Mouse (Mus musculus): ENCODE results near the gene Adamtsl1. TPM values are rescaled to one million over a fixed set of nuclear protein-coding genes. Genes with fewer than 3 reads are reported as not detected.
A peak's percentile ranks its signal among the peaks of the same experiment; 100 is the strongest.

Adamtsl1 gene
- polyA plus RNA-seq (2015; fragmentation: Nextera tagmentation; extraction: Ambion mirVana) = 0.73 and 0.89 TPM in 2 replicates

GRCm38 (mm10) chr4:85513792-85514191, at the start of gene Adamtsl1:
Gene Adamtsl1 (plus strand): TSS chr4:85514172.
- H3K4me3 ChIP-seq (replicated peaks) = peak within 1 kb of the TSS; percentile 41
- WGBS (ENCODE audit: insufficient replicate concordance) = 7% methylated on average over 9 of the region's 9 CpGs
- H3K36me3 ChIP-seq = no peaks in the 10 kb centered on the region
- H3K27ac ChIP-seq = no peak within 1 kb of the TSS
- H3K9me3 ChIP-seq (replicated peaks) = no peaks in the 10 kb centered on the region
- no peak within 1 kb of the TSS for H3K9ac ChIP-seq
- DNase-seq (no peak), ATAC-seq (ENCODE audit: low read depth) (no peak)
- peak within 1 kb of the TSS; percentile 62 for H3K4me2 ChIP-seq
- no peaks in the 10 kb centered on the region for H3K4me1 ChIP-seq (replicated peaks)
- H3K27me3 ChIP-seq = no peaks in the 10 kb centered on the region

- WGBS (ENCODE audit: insufficient replicate concordance) = 82% methylated on average over 6 of the region's 6 CpGs
- no peak overlapping the region for H3K27ac ChIP-seq
- ATAC-seq (ENCODE audit: low read depth) (no peak), DNase-seq (no peak)
- no peak overlapping the region for H3K4me3 ChIP-seq (replicated peaks)
- no peak overlapping the region for H3K9ac ChIP-seq
- no peaks in the 10 kb centered on the region for H3K36me3 ChIP-seq
- H3K9me3 ChIP-seq (replicated peaks) = no peaks in the 10 kb centered on the region
- H3K27me3 ChIP-seq = no peaks in the 10 kb centered on the region
- H3K4me1 ChIP-seq (replicated peaks) = no peaks in the 10 kb centered on the region
- no peak overlapping the region for H3K4me2 ChIP-seq
These were observed 30.4 kb upstream of the Adamtsl1 start for GRCm38 (mm10) chr4:85483586-85483985.

GRCm38 (mm10) chr4:85486316-85486946, 27.5 kb upstream of the Adamtsl1 start:
- no peaks in the 10 kb centered on the region for H3K9me3 ChIP-seq (replicated peaks)
- H3K4me2 ChIP-seq = no peak overlapping the region
- H3K9ac ChIP-seq = no peak overlapping the region
- H3K4me3 ChIP-seq (replicated peaks) = no peak overlapping the region
- ATAC-seq (ENCODE audit: low read depth) (no peak), DNase-seq (no peak)
- no peaks in the 10 kb centered on the region for H3K27me3 ChIP-seq
- H3K4me1 ChIP-seq (replicated peaks) = no peaks in the 10 kb centered on the region
- 65% methylated on average over 10 of the region's 10 CpGs for WGBS (ENCODE audit: insufficient replicate concordance)
- no peak overlapping the region for H3K27ac ChIP-seq
- H3K36me3 ChIP-seq = no peaks in the 10 kb centered on the region

DNA sequence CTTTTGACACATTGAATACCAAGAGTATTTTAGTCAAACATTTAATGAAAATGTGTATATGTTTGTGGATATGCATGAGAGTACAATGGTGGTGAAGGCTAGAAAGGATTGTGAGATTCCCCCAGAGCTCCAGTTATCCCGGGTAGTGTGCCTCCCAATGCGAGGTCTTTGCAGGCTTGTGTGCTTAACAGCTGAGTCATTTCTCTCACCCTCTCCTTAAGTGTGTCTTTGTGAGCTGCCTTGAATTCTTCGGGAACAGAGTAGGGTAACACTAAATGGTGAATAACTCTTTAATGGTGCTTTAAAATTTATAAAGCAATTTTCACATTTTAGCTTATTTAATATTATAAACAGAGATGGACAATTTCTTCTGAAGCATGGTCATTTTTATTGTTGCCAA, 8.3 kb upstream of the Adamtsl1 start:
- ATAC-seq (ENCODE audit: low read depth) (no peak), DNase-seq (no peak)
- WGBS (ENCODE audit: insufficient replicate concordance) = 53% methylated on average over 3 of the region's 3 CpGs
- H3K9ac ChIP-seq = no peak overlapping the region
- H3K4me2 ChIP-seq = no peak overlapping the region
- no peaks in the 10 kb centered on the region for H3K4me1 ChIP-seq (replicated peaks)
- H3K9me3 ChIP-seq (replicated peaks) = no peaks in the 10 kb centered on the region
- H3K4me3 ChIP-seq (replicated peaks) = no peak overlapping the region
- H3K27me3 ChIP-seq = no peaks in the 10 kb centered on the region
- H3K36me3 ChIP-seq = no peaks in the 10 kb centered on the region
- no peak overlapping the region for H3K27ac ChIP-seq

DNA sequence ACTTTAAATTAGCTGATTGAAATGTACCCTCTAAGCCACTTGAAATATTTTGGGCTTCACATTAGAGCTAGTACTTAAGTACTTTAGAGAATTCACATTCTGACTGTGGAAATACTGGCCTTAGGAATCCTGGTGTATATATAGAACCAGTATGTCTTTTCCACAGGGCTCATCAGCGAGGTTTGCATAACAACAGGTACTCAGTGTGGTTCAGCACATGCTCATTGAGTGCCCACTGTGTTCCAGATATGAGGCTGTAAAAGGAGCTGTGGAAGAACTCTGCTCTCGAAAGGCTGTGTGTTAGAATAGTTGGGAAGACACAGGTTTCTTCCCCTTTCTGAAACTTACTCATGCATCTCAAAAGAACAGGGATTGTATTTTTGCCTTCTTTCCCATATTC, 7.0 kb upstream of the Adamtsl1 start:
- Histone ChIP-seq H3K27me3 (no peaks in the 10 kb centered on the region), H3K4me2 (no peak overlapping the region), H3K27ac (no peak overlapping the region), H3K4me1 (replicated peaks) (no peaks in the 10 kb centered on the region), H3K9ac (no peak overlapping the region), H3K4me3 (replicated peaks) (no peak overlapping the region), H3K9me3 (replicated peaks) (no peaks in the 10 kb centered on the region), H3K36me3 (no peaks in the 10 kb centered on the region)
- WGBS (ENCODE audit: insufficient replicate concordance) = 39% methylated on average over 2 of the region's 2 CpGs
- ATAC-seq (ENCODE audit: low read depth) (no peak), DNase-seq (no peak)

GRCm38 (mm10) chr4:85507491-85507890, 6.5 kb upstream of the Adamtsl1 start:
- WGBS (ENCODE audit: insufficient replicate concordance) = 67% methylated on average over 5 of the region's 5 CpGs
- Histone ChIP-seq H3K36me3 (no peaks in the 10 kb centered on the region), H3K9ac (no peak overlapping the region), H3K9me3 (replicated peaks) (no peaks in the 10 kb centered on the region), H3K27me3 (no peaks in the 10 kb centered on the region), H3K27ac (no peak overlapping the region), H3K4me2 (no peak overlapping the region), H3K4me1 (replicated peaks) (no peaks in the 10 kb centered on the region), H3K4me3 (replicated peaks) (no peak overlapping the region)
- DNase-seq (no peak), ATAC-seq (ENCODE audit: low read depth) (no peak)

- ATAC-seq (ENCODE audit: low read depth) (no peak), DNase-seq (no peak)
- Histone ChIP-seq H3K27me3 (no peaks in the 10 kb centered on the region), H3K4me1 (replicated peaks) (no peaks in the 10 kb centered on the region), H3K36me3 (no peaks in the 10 kb centered on the region), H3K9ac (no peak overlapping the region), H3K4me2 (peak overlapping the region; percentile 62; the same call in 1 of the 2 replicates), H3K27ac (no peak overlapping the region), H3K9me3 (replicated peaks) (no peaks in the 10 kb centered on the region), H3K4me3 (replicated peaks) (no peak overlapping the region)
- WGBS (ENCODE audit: insufficient replicate concordance) = 34% methylated on average over 7 of the region's 7 CpGs
These were observed 684 bp upstream of the Adamtsl1 start for GRCm38 (mm10) chr4:85513288-85513687.

DNA sequence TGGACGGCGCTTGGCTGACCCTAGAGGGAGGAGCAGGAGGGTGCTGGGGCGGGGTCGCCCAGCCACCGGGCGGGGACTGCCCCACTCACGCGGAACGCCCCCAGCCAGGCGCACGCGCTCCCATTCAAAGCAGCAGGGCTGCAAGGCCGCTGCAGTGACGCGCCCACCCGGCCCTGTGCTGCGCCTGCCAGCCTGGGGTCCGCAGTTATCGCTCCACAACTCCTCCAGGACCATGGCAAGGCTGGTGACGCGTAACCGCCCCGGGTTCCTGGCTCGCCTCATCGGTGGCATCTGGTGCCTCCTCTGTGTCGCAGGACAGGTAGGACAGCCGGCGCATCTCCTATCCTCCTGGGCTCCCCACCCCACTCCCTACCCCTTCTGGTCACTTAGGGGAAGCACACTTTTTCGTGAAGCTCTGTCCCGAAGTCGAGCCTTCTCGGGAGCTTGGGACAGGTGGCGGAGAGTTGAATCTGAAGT, 271 bp downstream of the Adamtsl1 start:
- H3K4me1 ChIP-seq (replicated peaks) = no peaks in the 10 kb centered on the region
- H3K27ac ChIP-seq = no peak overlapping the region
- no peaks in the 10 kb centered on the region for H3K36me3 ChIP-seq
- no peaks in the 10 kb centered on the region for H3K9me3 ChIP-seq (replicated peaks)
- DNase-seq = no peak
- H3K9ac ChIP-seq = no peak overlapping the region
- WGBS (ENCODE audit: insufficient replicate concordance) = under 1% methylated on average over 32 of the region's 33 CpGs
- no peaks in the 10 kb centered on the region for H3K27me3 ChIP-seq
- H3K4me3 ChIP-seq (replicated peaks) = peak overlapping the region; percentile 41
- peak overlapping the region; percentile 62 for H3K4me2 ChIP-seq
- peak; percentile 58; the same call in 1 of the 2 replicates for ATAC-seq (ENCODE audit: low read depth)

DNA sequence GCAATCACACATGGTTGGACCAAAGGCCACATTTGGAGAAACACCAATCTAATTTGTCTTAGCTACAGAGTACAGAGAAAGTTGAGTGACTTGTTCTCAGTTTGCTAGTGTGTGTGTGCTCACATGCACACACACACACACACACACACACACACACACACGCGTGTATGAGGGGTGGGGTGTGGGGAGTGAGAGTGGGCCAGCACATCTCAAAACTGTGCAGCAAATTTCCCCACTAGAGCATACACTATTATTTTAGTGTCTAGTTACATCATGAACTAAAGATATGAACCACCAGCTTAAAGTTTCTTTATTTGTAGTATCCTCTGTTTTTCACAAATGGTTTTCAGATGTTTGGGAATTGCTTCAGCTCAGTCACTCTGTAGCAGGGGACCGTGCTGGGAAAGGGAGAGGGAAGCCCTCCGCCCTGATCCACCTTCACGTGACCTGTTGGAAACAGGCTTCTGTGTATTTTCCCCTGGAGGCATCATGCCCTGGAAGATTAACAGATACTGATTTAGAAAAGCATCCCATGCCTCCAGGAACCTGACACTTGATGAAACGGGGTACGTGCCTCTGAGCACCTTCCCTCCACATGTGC, 13.1 kb downstream of the Adamtsl1 start:
- Histone ChIP-seq H3K4me3 (replicated peaks) (no peak overlapping the region), H3K9me3 (replicated peaks) (no peaks in the 10 kb centered on the region), H3K27ac (no peak overlapping the region), H3K27me3 (no peaks in the 10 kb centered on the region), H3K9ac (no peak overlapping the region), H3K4me2 (no peak overlapping the region), H3K36me3 (no peaks in the 10 kb centered on the region), H3K4me1 (replicated peaks) (no peaks in the 10 kb centered on the region)
- ATAC-seq (ENCODE audit: low read depth) (no peak), DNase-seq (no peak)
- 74% methylated on average over 7 of the region's 7 CpGs for WGBS (ENCODE audit: insufficient replicate concordance)

DNA sequence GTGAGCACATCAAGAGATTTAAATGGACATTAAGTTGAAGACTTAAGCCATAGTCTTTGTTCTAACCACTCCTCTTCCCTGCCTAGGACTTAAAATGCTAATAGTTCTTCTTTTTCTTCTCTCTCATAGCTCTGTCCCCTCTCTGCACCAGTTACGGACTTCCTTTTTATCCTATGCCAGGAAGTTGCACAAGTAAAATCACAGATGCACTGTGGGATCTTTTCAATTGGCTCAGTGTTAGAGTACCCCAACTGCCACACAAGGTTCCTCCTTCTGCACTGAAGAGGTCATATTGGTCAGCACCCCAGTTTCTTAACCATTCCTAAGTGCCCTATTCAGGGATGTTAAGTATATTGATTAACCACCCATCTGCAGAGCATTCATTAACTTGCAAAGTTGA, 15.9 kb downstream of the Adamtsl1 start:
- H3K4me3 ChIP-seq (replicated peaks) = no peak overlapping the region
- no peak overlapping the region for H3K4me2 ChIP-seq
- DNase-seq = no peak
- H3K9me3 ChIP-seq (replicated peaks) = no peaks in the 10 kb centered on the region
- H3K9ac ChIP-seq = no peak overlapping the region
- 26% methylated on average over 1 of the region's 1 CpGs for WGBS (ENCODE audit: insufficient replicate concordance)
- H3K36me3 ChIP-seq = no peaks in the 10 kb centered on the region
- no peaks in the 10 kb centered on the region for H3K4me1 ChIP-seq (replicated peaks)
- H3K27me3 ChIP-seq = no peaks in the 10 kb centered on the region
- no peak overlapping the region for H3K27ac ChIP-seq
- ATAC-seq (ENCODE audit: low read depth) = no peak

GRCm38 (mm10) chr4:85539677-85540076, 25.7 kb downstream of the Adamtsl1 start:
- Histone ChIP-seq H3K9ac (no peak overlapping the region), H3K4me3 (replicated peaks) (no peak overlapping the region), H3K4me1 (replicated peaks) (no peaks in the 10 kb centered on the region), H3K36me3 (no peaks in the 10 kb centered on the region), H3K4me2 (no peak overlapping the region), H3K27ac (no peak overlapping the region), H3K27me3 (no peaks in the 10 kb centered on the region), H3K9me3 (replicated peaks) (no peaks in the 10 kb centered on the region)
- DNase-seq (no peak), ATAC-seq (ENCODE audit: low read depth) (no peak)
- 64% methylated on average over 5 of the region's 5 CpGs for WGBS (ENCODE audit: insufficient replicate concordance)

- H3K4me2 ChIP-seq = no peak overlapping the region
- 54% methylated on average over 4 of the region's 4 CpGs for WGBS (ENCODE audit: insufficient replicate concordance)
- no peaks in the 10 kb centered on the region for H3K4me1 ChIP-seq (replicated peaks)
- no peak overlapping the region for H3K9ac ChIP-seq
- DNase-seq (no peak), ATAC-seq (ENCODE audit: low read depth) (no peak)
- no peak overlapping the region for H3K4me3 ChIP-seq (replicated peaks)
- H3K36me3 ChIP-seq = no peaks in the 10 kb centered on the region
- no peaks in the 10 kb centered on the region for H3K9me3 ChIP-seq (replicated peaks)
- no peak overlapping the region for H3K27ac ChIP-seq
- no peaks in the 10 kb centered on the region for H3K27me3 ChIP-seq
These were observed 29.2 kb downstream of the Adamtsl1 start for GRCm38 (mm10) chr4:85543221-85543620.
